Mouse (Mus musculus) bone marrow, adult 2 months (tissue): ENCODE measurements around the gene Kdm5a.

Source experiments
- CTCF ChIP-seq: fragments of 200-500 bp; IDR thresholded peaks from 2 replicates; pipeline ENCODE4 v1.5.1; 2011; ENCODE audit warnings: low read length, control low read depth; ENCODE audit not compliant: control insufficient read depth, insufficient read depth
- POLR2A ChIP-seq: fragments of 200-500 bp; IDR thresholded peaks from 2 replicates; pipeline ENCODE4 v1.6.1; 2011; ENCODE audit warnings: low read depth, mild to moderate bottlenecking, control low read depth, low read length, borderline replicate concordance; ENCODE audit not compliant: control insufficient read depth

DNA sequence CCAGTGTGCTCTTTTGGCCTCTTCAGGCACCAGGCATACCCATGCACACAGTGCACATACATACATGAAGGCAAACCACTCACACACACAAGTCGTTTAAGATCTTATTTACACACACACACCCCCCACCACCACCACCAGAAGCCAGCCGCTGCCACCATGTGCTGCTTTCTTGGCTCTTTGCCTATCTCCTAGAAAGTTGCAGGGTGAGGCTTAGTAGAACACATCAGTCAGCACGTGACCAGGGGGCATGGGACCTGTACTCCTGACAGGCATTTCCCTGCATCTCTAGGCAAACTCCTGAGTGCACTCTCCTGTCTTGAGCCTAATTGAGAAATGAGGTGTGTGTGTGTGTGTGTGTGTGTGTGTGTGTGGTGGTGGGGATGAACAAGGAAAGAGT, 121.1 kb downstream of the Kdm5a start:
- TF ChIP-seq CTCF (no peak), POLR2A (no peak)
